Mouse (Mus musculus) MEL (cell line): ENCODE data around the gene Unc5cl.

ENCODE experiments used
- CTCF ChIP-seq, 3 experiments: IDR thresholded peaks in 2 of 3; conservative IDR thresholded peaks in 1 of 3; 2 replicates each; pipeline ENCODE4 v1.5.1; 2011 to 2012; ENCODE audit warnings: low read length in 3 of 3, low read depth in 2 of 3, mild to moderate bottlenecking in 2 of 3, improper control_type of control experiment in 1 of 3, inconsistent platforms in 1 of 3, mixed read lengths in 1 of 3, moderate library complexity in 1 of 3; ENCODE audit not compliant: control insufficient read depth in 1 of 3, insufficient read depth in 1 of 3, poor library complexity in 1 of 3, severe bottlenecking in 1 of 3
- HCFC1 ChIP-seq: IDR thresholded peaks from 2 replicates; pipeline ENCODE4 v1.6.1; 2012; ENCODE audit warnings: low read depth, mild to moderate bottlenecking, inconsistent platforms, low read length, improper control_type of control experiment, moderate library complexity
- MAFK ChIP-seq: IDR thresholded peaks from 2 replicates; pipeline ENCODE4 v1.6.1; 2011; ENCODE audit warnings: low read depth, mild to moderate bottlenecking, low read length, improper control_type of control experiment, borderline replicate concordance
- MAX ChIP-seq: IDR thresholded peaks from 2 replicates; pipeline ENCODE4 v1.6.1; 2011; ENCODE audit warnings: low read length, improper control_type of control experiment
- NRF1 ChIP-seq: IDR thresholded peaks from 2 replicates; pipeline ENCODE4 v1.6.1; 2014; ENCODE audit warnings: low read depth, mild to moderate bottlenecking, inconsistent platforms, low read length, improper control_type of control experiment, moderate library complexity; ENCODE audit not compliant: poor library complexity, insufficient read depth, severe bottlenecking
- POLR2A ChIP-seq, 2 experiments: IDR thresholded peaks; 2 replicates each; pipeline ENCODE4 v1.6.1; 2011 to 2012; ENCODE audit warnings: low read length in 2 of 2, mild to moderate bottlenecking in 2 of 2, control low read depth in 1 of 2, improper control_type of control experiment in 1 of 2, low read depth in 1 of 2, moderate library complexity in 1 of 2; ENCODE audit not compliant: control insufficient read depth in 1 of 2, insufficient read depth in 1 of 2, poor library complexity in 1 of 2
- POLR2AphosphoS2 ChIP-seq: IDR thresholded peaks from 2 replicates; pipeline ENCODE4 v1.6.1; 2011; ENCODE audit warnings: low read length, improper control_type of control experiment
- POLR2AphosphoS5 ChIP-seq: IDR thresholded peaks from 2 replicates; pipeline ENCODE4 v1.6.1; 2012; ENCODE audit warnings: low read depth, borderline replicate concordance, mild to moderate bottlenecking, inconsistent platforms, low read length, moderate library complexity, mixed read lengths
- RAD21 ChIP-seq: IDR thresholded peaks from 2 replicates; pipeline ENCODE4 v1.6.1; 2011; ENCODE audit warnings: mild to moderate bottlenecking, low read depth, low read length, improper control_type of control experiment
- RCOR1 ChIP-seq: IDR thresholded peaks from 2 replicates; pipeline ENCODE4 v1.6.1; 2012; ENCODE audit warnings: low read depth, mild to moderate bottlenecking, inconsistent platforms, low read length, improper control_type of control experiment
- SIN3A ChIP-seq: IDR thresholded peaks from 2 replicates; pipeline ENCODE4 v1.6.1; 2012; ENCODE audit warnings: low read length, improper control_type of control experiment, inconsistent platforms
- USF1 ChIP-seq: IDR thresholded peaks from 2 replicates; pipeline ENCODE4 v1.6.1; 2014; ENCODE audit warnings: low read depth, mild to moderate bottlenecking, inconsistent platforms, low read length, improper control_type of control experiment, moderate library complexity
- ZMIZ1 ChIP-seq: IDR thresholded peaks from 2 replicates; pipeline ENCODE4 v1.6.1; 2012; ENCODE audit warnings: low read depth, mild to moderate bottlenecking, inconsistent platforms, low read length, improper control_type of control experiment, moderate library complexity

DNA sequence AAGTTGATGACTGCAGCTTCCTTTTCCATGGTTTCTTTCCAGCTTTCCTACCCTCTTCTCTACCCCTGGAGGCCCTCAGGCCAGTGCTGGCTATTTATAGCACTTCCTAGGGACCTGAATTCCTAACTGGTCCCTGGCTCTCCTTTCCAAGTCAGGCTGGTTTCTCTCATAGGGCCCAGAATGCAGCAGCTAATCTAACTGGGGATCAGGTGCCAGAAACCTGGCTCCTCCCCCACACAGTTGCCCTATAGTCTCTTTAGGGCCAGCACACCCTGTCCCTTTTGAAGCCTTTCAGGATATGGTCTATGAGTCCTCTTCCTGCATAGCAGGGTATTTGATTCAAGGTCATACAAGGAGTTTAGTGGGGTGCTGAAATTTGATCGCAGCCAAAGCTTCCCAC is 18.2 kb upstream of the Unc5cl start:
- no peak for TF ChIP-seq POLR2AphosphoS5
- TF ChIP-seq CTCF (IDR thresholded peaks at IDR 0.05 in 2 of 3, conservative IDR thresholded peaks at IDR 0.05 in 1 of 3; ENCODE audit: control insufficient read depth in 1 of 3, insufficient read depth in 1 of 3, low read depth in 2 of 3, low read length in 3 of 3, poor library complexity in 1 of 3, severe bottlenecking in 1 of 3), result no peak
- no peak for TF ChIP-seq RCOR1
- no peak for TF ChIP-seq SIN3A
- TF ChIP-seq POLR2A (IDR thresholded peaks at IDR 0.05; ENCODE audit: control insufficient read depth in 1 of 2, insufficient read depth in 1 of 2, low read depth in 1 of 2, low read length in 2 of 2, poor library complexity in 1 of 2), result no peak
- no peak for TF ChIP-seq POLR2AphosphoS2
- no peak for TF ChIP-seq HCFC1
- no peak for TF ChIP-seq MAX
- TF ChIP-seq ZMIZ1, result no peak
- TF ChIP-seq USF1, result no peak
- TF ChIP-seq RAD21, result no peak
- no peak for TF ChIP-seq NRF1
- no peak for TF ChIP-seq MAFK
